In the genomic region with DNA sequence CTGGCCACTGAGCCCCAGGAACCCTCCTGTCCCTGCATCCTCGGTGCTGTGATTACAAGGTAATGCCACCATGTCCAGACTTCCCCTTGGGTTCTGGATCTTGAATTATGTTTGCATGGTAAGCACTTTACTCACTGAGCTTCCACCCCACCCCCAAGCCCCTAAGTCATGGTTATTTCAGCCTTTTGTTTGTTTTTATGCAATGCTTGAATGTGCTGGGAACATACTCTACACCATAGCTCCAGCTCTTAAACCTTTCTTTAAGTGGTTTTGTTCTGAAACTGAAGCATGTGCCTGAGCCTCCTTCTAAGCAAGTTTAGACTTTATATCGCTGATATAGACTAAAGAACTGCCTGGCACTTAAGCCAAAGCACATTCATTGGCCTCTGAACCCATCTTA, we compare ENCODE assay signal across 29 mouse cellular contexts. TPM values are rescaled to one million over a fixed set of nuclear protein-coding genes. Genes with fewer than 3 reads are reported as not detected.
DNase-seq lines count a peak whose midpoint lies in the region; ATAC-seq lines count a peak whose summit lies in the region.
"Had no signal": no experiment of that assay in that cellular context is flagged by ENCODE, and none has a peak within 500 bp of the region (broad histone marks: within the 10 kb centered on the region; RNA-seq: fewer than 3 reads in every experiment).

No protein-coding gene starts in this region.

- H3K27me3 ChIP-seq in lung, embryonic 15.5 days: no peaks in the 10 kb centered on the region
- H3K27me3 ChIP-seq in midbrain, embryonic 10.5 days (ENCODE audit: low read depth, poor library complexity, severe bottlenecking): no peaks in the 10 kb centered on the region
- 0 out of 2 replicates have a peak, but pooled peaks cover 5% of the 10 kb centered on the region for H3K27me3 ChIP-seq in midbrain, embryonic 13.5 days
- no peaks in the 10 kb centered on the region for H3K27me3 ChIP-seq in heart, embryonic 10.5 days (ENCODE audit: insufficient read depth, poor library complexity, severe bottlenecking)
- H3K27me3 ChIP-seq: CH12.LX; embryonic facial prominence, embryonic 13.5 days; embryonic facial prominence, embryonic 15.5 days; forebrain, embryonic 12.5 days; Patski had no signal

- peak overlapping the region; percentile 60 for H3K27ac ChIP-seq in lung, embryonic 15.5 days
- 0 out of 2 replicates have a peak overlapping the region, but pooled peaks have one; percentile 25 for H3K27ac ChIP-seq in midbrain, embryonic 10.5 days (replicated peaks)
- no peak overlapping the region for H3K27ac ChIP-seq in midbrain, embryonic 13.5 days
- H3K27ac ChIP-seq in heart, embryonic 10.5 days: no peak overlapping the region
- H3K27ac ChIP-seq: embryonic facial prominence, embryonic 13.5 days; embryonic facial prominence, embryonic 15.5 days; forebrain, embryonic 10.5 days; forebrain, embryonic 12.5 days had no signal

- H3K36me3 ChIP-seq in lung, embryonic 15.5 days: no peaks in the 10 kb centered on the region
- H3K36me3 ChIP-seq in midbrain, embryonic 10.5 days: no peaks in the 10 kb centered on the region
- H3K36me3 ChIP-seq in midbrain, embryonic 13.5 days: no peaks in the 10 kb centered on the region
- no peaks in the 10 kb centered on the region for H3K36me3 ChIP-seq in heart, embryonic 10.5 days
- H3K36me3 ChIP-seq: embryonic facial prominence, embryonic 13.5 days; embryonic facial prominence, embryonic 15.5 days; forebrain, embryonic 10.5 days; forebrain, embryonic 12.5 days; G1E had no signal

- no peak for ATAC-seq in lung, embryonic 15.5 days (ENCODE audit: borderline replicate concordance, extremely low read depth, low FRiP score, low TSS enrichment)
- no peak for ATAC-seq in midbrain, embryonic 13.5 days
- ATAC-seq: activated CD4-positive, CD25-positive, alpha-beta regulatory T cell, adult 4 months; CD4-positive, CD25-positive, alpha-beta regulatory T cell, adult 4 months; forebrain, embryonic 14.5 days; Patski had no signal

- H3K9me3 ChIP-seq in lung, embryonic 15.5 days: no peaks in the 10 kb centered on the region
- no peaks in the 10 kb centered on the region for H3K9me3 ChIP-seq in midbrain, embryonic 10.5 days (replicated peaks)
- H3K9me3 ChIP-seq in midbrain, embryonic 13.5 days: no peaks in the 10 kb centered on the region
- no peaks in the 10 kb centered on the region for H3K9me3 ChIP-seq in heart, embryonic 10.5 days
- H3K9me3 ChIP-seq: embryonic facial prominence, embryonic 13.5 days; embryonic facial prominence, embryonic 15.5 days; forebrain, embryonic 10.5 days; forebrain, embryonic 12.5 days; G1E had no signal

- H3K4me1 ChIP-seq in lung, embryonic 15.5 days: peaks cover 48% of the 10 kb centered on the region
- peaks cover 25% of the 10 kb centered on the region for H3K4me1 ChIP-seq in midbrain, embryonic 10.5 days
- peaks cover 26% of the 10 kb centered on the region for H3K4me1 ChIP-seq in midbrain, embryonic 13.5 days (replicated peaks)
- peaks cover 50% of the 10 kb centered on the region for H3K4me1 ChIP-seq in heart, embryonic 10.5 days

- peak; percentile 61 to 80 for DNase-seq in lung, adult 18-20 months
- DNase-seq in lung, postnatal 4 days: no peak
- no peak for DNase-seq in lung, postnatal 10 days
- DNase-seq in midbrain, embryonic 10.5 days (ENCODE audit: low spot score): no peak
- peak; percentile 83 for DNase-seq in lung, postnatal 36 days
- DNase-seq in heart, embryonic 10.5 days (ENCODE audit: low spot score): no peak
- DNase-seq: adrenal gland, adult 8-10 months; adrenal gland, postnatal 14 days; adrenal gland, postnatal 36 days; B cell, adult 2 months; cerebellum, adult 18-20 months; cerebellum, adult 8-10 months; cerebellum, adult 9-11 months; cerebellum, postnatal 14 days; cerebellum, postnatal 36 days; embryo, embryonic 11 days had no signal

- WGBS in lung, embryonic 15.5 days: 48% methylated on average over 2 of the region's 2 CpGs
- WGBS in midbrain, embryonic 10.5 days: 79% methylated on average over 2 of the region's 2 CpGs
- WGBS in midbrain, embryonic 13.5 days: 57% methylated on average over 2 of the region's 2 CpGs
- 88% methylated on average over 2 of the region's 2 CpGs for WGBS in heart, embryonic 10.5 days

- H3K4me3 ChIP-seq in lung, embryonic 15.5 days: no peak overlapping the region
- H3K4me3 ChIP-seq in midbrain, embryonic 10.5 days: no peak overlapping the region
- no peak overlapping the region for H3K4me3 ChIP-seq in midbrain, embryonic 13.5 days (replicated peaks)
- no peak overlapping the region for H3K4me3 ChIP-seq in heart, embryonic 10.5 days
- H3K4me3 ChIP-seq: embryonic facial prominence, embryonic 13.5 days; embryonic facial prominence, embryonic 15.5 days; erythroblast, embryonic 14.5 days; forebrain, embryonic 10.5 days; forebrain, embryonic 12.5 days had no signal

- no peak overlapping the region for H3K4me2 ChIP-seq in lung, embryonic 15.5 days
- no peak overlapping the region for H3K4me2 ChIP-seq in midbrain, embryonic 13.5 days (replicated peaks)
- H3K4me2 ChIP-seq: embryonic facial prominence, embryonic 13.5 days; embryonic facial prominence, embryonic 15.5 days; forebrain, embryonic 12.5 days had no signal

- H3K9ac ChIP-seq in lung, embryonic 15.5 days: no peak overlapping the region
- H3K9ac ChIP-seq in midbrain, embryonic 13.5 days (replicated peaks): no peak overlapping the region
- H3K9ac ChIP-seq: embryonic facial prominence, embryonic 13.5 days; embryonic facial prominence, embryonic 15.5 days; forebrain, embryonic 12.5 days had no signal

RNA-seq across cellular contexts. Expression of a gene that starts 34.5 kb away (rescaled TPM):
- 20.5 and 22.8 TPM in 2 replicates for polyA plus RNA-seq in lung, embryonic 15.5 days (2015; fragmentation: Nextera tagmentation; extraction: Ambion mirVana)
- polyA plus RNA-seq in midbrain, embryonic 10.5 days (2016; fragmentation: Nextera tagmentation; extraction: Ambion mirVana): 12.8 and 16.2 TPM in 2 replicates
- polyA plus RNA-seq in midbrain, embryonic 13.5 days (2015; fragmentation: Nextera tagmentation; extraction: Ambion mirVana): 28.4 and 34.7 TPM in 2 replicates
- polyA plus RNA-seq in heart, embryonic 10.5 days (2016; fragmentation: Nextera tagmentation; extraction: Ambion mirVana): 6.0 and 6.3 TPM in 2 replicates
- polyA plus RNA-seq: erythroblast, embryonic 14.5 days; G1E had no signal

Comparison
In these comparisons a context has a peak if more than half of its experiments do, and no peak if none do; other contexts are left out.
1. DNase-seq: peak in lung, adult 18-20 months (2 of 2) and lung, postnatal 36 days (single experiment); none in lung, postnatal 4 days (0 of 2), lung, postnatal 10 days (single experiment), midbrain, embryonic 10.5 days (single experiment) and heart, embryonic 10.5 days (single experiment).
2. H3K27ac ChIP-seq: peak in lung, embryonic 15.5 days (single experiment) and midbrain, embryonic 10.5 days (single experiment); none in midbrain, embryonic 13.5 days (single experiment) and heart, embryonic 10.5 days (single experiment).